ENCODE assay signal across 9 mouse cellular contexts in genomic region chr1:134063086-134063772, GRCm38 (mm10). TPM values are rescaled to one million over a fixed set of nuclear protein-coding genes. Genes with fewer than 3 reads are reported as not detected.
A peak's percentile ranks its signal among the peaks of the same experiment; 100 is the strongest.
DNase-seq lines count a peak whose midpoint lies in the region; ATAC-seq and TF ChIP-seq lines count a peak whose summit lies in the region.
"Had no signal": no experiment of that assay in that cellular context is flagged by ENCODE, and none has a peak within 500 bp of the region (broad histone marks: within the 10 kb centered on the region; RNA-seq: fewer than 3 reads in every experiment).

No protein-coding gene starts in this region.

- H3K27me3 ChIP-seq in Patski: no peaks in the 10 kb centered on the region
- H3K27me3 ChIP-seq in limb, embryonic 13.5 days: no peaks in the 10 kb centered on the region
- H3K27me3 ChIP-seq in midbrain, embryonic 14.5 days (ENCODE audit: control insufficient read depth, insufficient read depth, low read length): no peaks in the 10 kb centered on the region

- ATAC-seq in Patski: peak; percentile 52
- peak; percentile 11 for ATAC-seq in inflammation-experienced regulatory T-cells, adult 6 months
- peak; percentile 9; the same call in 1 of the 2 replicates for ATAC-seq in limb, embryonic 13.5 days (ENCODE audit: low FRiP score, low read depth)
- peak; percentile 73 for ATAC-seq in midbrain, embryonic 14.5 days (ENCODE audit: low FRiP score, low TSS enrichment)

- peaks cover 52% of the 10 kb centered on the region for H3K4me1 ChIP-seq in brown adipose tissue, adult 24 weeks (ENCODE audit: control insufficient read depth, insufficient read depth, insufficient read length, low read length)
- H3K4me1 ChIP-seq in limb, embryonic 13.5 days: peaks cover 84% of the 10 kb centered on the region
- H3K4me1 ChIP-seq in midbrain, embryonic 14.5 days (ENCODE audit: control insufficient read depth, insufficient read depth, low read length): peaks cover 68% of the 10 kb centered on the region

- H3K4me3 ChIP-seq in brown adipose tissue, adult 24 weeks (ENCODE audit: insufficient read depth, low read depth, low read length): peak overlapping the region; percentile 35
- H3K4me3 ChIP-seq in gastrocnemius, adult 2 months: peak overlapping the region; percentile 53
- H3K4me3 ChIP-seq in limb, embryonic 13.5 days: no peak overlapping the region; the same call in 1 of the 2 replicates
- H3K4me3 ChIP-seq in midbrain, embryonic 14.5 days (replicated peaks; ENCODE audit: low read depth, low read length): no peak overlapping the region

- H3K27ac ChIP-seq in brown adipose tissue, adult 24 weeks (replicated peaks; ENCODE audit: low read depth, low read length): peak overlapping the region; percentile 90
- H3K27ac ChIP-seq in gastrocnemius, adult 2 months: peak overlapping the region; percentile 97
- H3K27ac ChIP-seq in limb, embryonic 13.5 days: peak overlapping the region; percentile 99
- peak overlapping the region; percentile 94 for H3K27ac ChIP-seq in midbrain, embryonic 14.5 days (replicated peaks; ENCODE audit: low read depth, low read length)

- DNase-seq in Patski (ENCODE audit: low read depth, low spot score): peak; percentile 88
- DNase-seq in gastrocnemius, adult 2 months: peak; percentile 86
- DNase-seq in midbrain, embryonic 14.5 days: peak; percentile 88
- peak; percentile 83 to 86 for DNase-seq in spleen, adult 18-20 months
- DNase-seq in c-Kit-positive CD71-positive TER-119-positive erythroid progenitor cells, embryonic 14.5 days (ENCODE audit: low spot score): no peak

- no peaks in the 10 kb centered on the region for H3K9me3 ChIP-seq in limb, embryonic 13.5 days
- H3K9me3 ChIP-seq in midbrain, embryonic 14.5 days (ENCODE audit: control insufficient read depth, low read length): no peaks in the 10 kb centered on the region

- no peaks in the 10 kb centered on the region for H3K36me3 ChIP-seq in limb, embryonic 13.5 days
- no peaks in the 10 kb centered on the region for H3K36me3 ChIP-seq in midbrain, embryonic 14.5 days (ENCODE audit: control insufficient read depth, insufficient read depth, low read length)

- POLR2A ChIA-PET in Patski (lab: Charles Lee): interaction anchor here (0.6 to 5.0 kb wide), 7 partner anchors 10 to 326 kb away, joined by 3 to 40 read pairs (median 5); partner anchors contain the start of gene Btg2

- peak overlapping the region; percentile 53 for H3K4me2 ChIP-seq in limb, embryonic 13.5 days (replicated peaks)
- peak overlapping the region; percentile 80 for H3K4me2 ChIP-seq in midbrain, embryonic 14.5 days (ENCODE audit: low read length)

- CTCF ChIA-PET in Patski (lab: Charles Lee): interaction anchor here (0.9 to 2.1 kb wide), 6 partner anchors 10 to 44 kb away, joined by 3 to 10 read pairs (median 4); partner anchors contain the start of gene Btg2

- WGBS in limb, embryonic 13.5 days: 2% methylated on average over 33 of the region's 33 CpGs
- under 1% methylated on average over 33 of the region's 33 CpGs for WGBS in midbrain, embryonic 14.5 days

- no peak for TF ChIP-seq CTCF in Patski (IDR thresholded peaks at IDR 0.05)
- no peak for TF ChIP-seq CTCF in gastrocnemius, adult 2 months (IDR thresholded peaks at IDR 0.05)

- in situ Hi-C loops in Patski (cut with MboI; ENCODE audit: low pct_unique_long_range_greater_than_20kb): no loop called here

- H3K9ac ChIP-seq in limb, embryonic 13.5 days: peak overlapping the region; percentile 59
- peak overlapping the region; percentile 39 for H3K9ac ChIP-seq in midbrain, embryonic 14.5 days (replicated peaks; ENCODE audit: low read length)

- intact Hi-C loops in gastrocnemius, adult 2 months (cut with DNase I): loop anchor here (5.0 kb wide), 1 partner anchor 269 kb away; the partner anchor contains the start of gene Ppfia4

RNA-seq across cellular contexts. Expression of gene Btg2, which starts 15.7 kb away (rescaled TPM):
- polyA plus RNA-seq in Patski (2021): 90.2 TPM
- 16.6 and 53.4 TPM in 2 replicates for polyA plus RNA-seq in brown adipose tissue, adult 24 weeks (2012; ENCODE audit: insufficient read depth, insufficient read length, missing spikeins)
- 10 to 100 TPM; 14.1 to 46.8 TPM for total RNA-seq in gastrocnemius, adult 2 months (2021)
- polyA plus RNA-seq in inflammation-experienced regulatory T-cells, adult 6 months (2017; shearing (Covaris generic)): 100 to 1,000 TPM; 168 to 251 (median 221) TPM
- 27.1 and 28.2 TPM in 2 replicates for polyA plus RNA-seq in limb, embryonic 13.5 days (2015; fragmentation: Nextera tagmentation; extraction: Ambion mirVana)
- polyA plus RNA-seq in midbrain, embryonic 14.5 days (2014; fragmentation: Nextera tagmentation; extraction: Ambion mirVana): 34.2 and 61.1 TPM in 2 replicates

RNA-seq across cellular contexts. Expression of gene Fmod, which starts 26.2 kb away (rescaled TPM):
- 0.10 TPM for polyA plus RNA-seq in Patski (2021)
- 0.38 and 0.55 TPM in 2 replicates for polyA plus RNA-seq in brown adipose tissue, adult 24 weeks (2012; ENCODE audit: insufficient read depth, insufficient read length, missing spikeins)
- total RNA-seq in gastrocnemius, adult 2 months (2021): 100 to 1,000 TPM in 1 of 2 experiments, 10 to 100 TPM in 1; 53.6 to 322 TPM
- polyA plus RNA-seq in inflammation-experienced regulatory T-cells, adult 6 months (2017; shearing (Covaris generic)): not detected
- 42.1 and 48.5 TPM in 2 replicates for polyA plus RNA-seq in limb, embryonic 13.5 days (2015; fragmentation: Nextera tagmentation; extraction: Ambion mirVana)
- 0.31 and 6.4 TPM in 2 replicates for polyA plus RNA-seq in midbrain, embryonic 14.5 days (2014; fragmentation: Nextera tagmentation; extraction: Ambion mirVana)
- total RNA-seq: hematopoietic stem cell, adult 5-6 weeks had no signal

RNA-seq across cellular contexts. Expression of gene Chit1, which starts 47.8 kb away (rescaled TPM):
- polyA plus RNA-seq in Patski (2021): not detected
- polyA plus RNA-seq in brown adipose tissue, adult 24 weeks (2012; ENCODE audit: insufficient read depth, insufficient read length, missing spikeins): not detected in 2 replicates
- not detected for total RNA-seq in gastrocnemius, adult 2 months (2021)
- polyA plus RNA-seq in inflammation-experienced regulatory T-cells, adult 6 months (2017; shearing (Covaris generic)): not detected
- 0.17 and 0.26 TPM in 2 replicates for polyA plus RNA-seq in limb, embryonic 13.5 days (2015; fragmentation: Nextera tagmentation; extraction: Ambion mirVana)
- 0.26 TPM in 1 of 2 replicates, not detected in the other for polyA plus RNA-seq in midbrain, embryonic 14.5 days (2014; fragmentation: Nextera tagmentation; extraction: Ambion mirVana)
- total RNA-seq: hematopoietic stem cell, adult 5-6 weeks had no signal

Comparison
In these comparisons a context has a peak if more than half of its experiments do, and no peak if none do; other contexts are left out.
1. ATAC-seq: peak in every context shown above with its lines; median percentile 73 in midbrain, embryonic 14.5 days; 52 in Patski; 11 in inflammation-experienced regulatory T-cells, adult 6 months; 9 in limb, embryonic 13.5 days.
2. H3K4me3 ChIP-seq: peak in brown adipose tissue, adult 24 weeks (single experiment) and gastrocnemius, adult 2 months (single experiment); none in limb, embryonic 13.5 days (single experiment) and midbrain, embryonic 14.5 days (single experiment).
3. Peak in every context shown above with its lines, with median percentiles within 50 percentile points of each other: H3K27ac ChIP-seq.